Mouse (Mus musculus) limb, embryonic 10.5 days (tissue): ENCODE results near the gene Zfp414. TPM values are rescaled to one million over a fixed set of nuclear protein-coding genes. Genes with fewer than 3 reads are reported as not detected.

Experiments used
- DNase-seq: peaks from one replicate; pipeline ENCODE4 v3.0.0-alpha.2; 2017; ENCODE audit warnings: low spot score
- H3K27ac ChIP-seq: fragments of 300-500 bp; sonication (generic); 2 replicates; pipeline ENCODE4 v1.5.1; 2016; ENCODE audit warnings: mild to moderate bottlenecking
- H3K27me3 ChIP-seq: fragments of 300-500 bp; sonication (generic); 2 replicates; pipeline ENCODE4 v1.6.1; 2016; ENCODE audit warnings: low read depth, mild to moderate bottlenecking; ENCODE audit not compliant: poor library complexity, severe bottlenecking
- H3K36me3 ChIP-seq: fragments of 300-500 bp; sonication (generic); 2 replicates; pipeline ENCODE4 v1.6.1; 2016; ENCODE audit warnings: mild to moderate bottlenecking, moderate library complexity
- H3K4me1 ChIP-seq: fragments of 300-500 bp; sonication (generic); 2 replicates; pipeline ENCODE4 v1.6.1; 2016
- H3K4me3 ChIP-seq: fragments of 300-500 bp; sonication (generic); 2 replicates; pipeline ENCODE4 v1.5.1; 2016; ENCODE audit warnings: mild to moderate bottlenecking, moderate library complexity
- H3K9me3 ChIP-seq: fragments of 300-500 bp; sonication (generic); replicated peaks from 2 replicates; pipeline ENCODE4 v1.6.1; 2016; ENCODE audit warnings: mild to moderate bottlenecking
- WGBS: fragments of 180-500 bp; shearing (Covaris S2); methylation state at CpG from one replicate; pipeline ENCODE4 v1.1.7; 2016; 5-methylcytosine and 5-hydroxymethylcytosine counted together
- polyA plus RNA-seq: library from polyadenylated mRNA; unstranded; fragments of >200 nt; fragmentation: Nextera tagmentation; extraction: Ambion mirVana; gene quantifications from 2 replicates; pipeline ENCODE4 v1.2.1, GENCODE M21; 2016

The Zfp414 gene
- polyA plus RNA-seq, 1 experiment from 2014 or later: 42.2 TPM

DNA sequence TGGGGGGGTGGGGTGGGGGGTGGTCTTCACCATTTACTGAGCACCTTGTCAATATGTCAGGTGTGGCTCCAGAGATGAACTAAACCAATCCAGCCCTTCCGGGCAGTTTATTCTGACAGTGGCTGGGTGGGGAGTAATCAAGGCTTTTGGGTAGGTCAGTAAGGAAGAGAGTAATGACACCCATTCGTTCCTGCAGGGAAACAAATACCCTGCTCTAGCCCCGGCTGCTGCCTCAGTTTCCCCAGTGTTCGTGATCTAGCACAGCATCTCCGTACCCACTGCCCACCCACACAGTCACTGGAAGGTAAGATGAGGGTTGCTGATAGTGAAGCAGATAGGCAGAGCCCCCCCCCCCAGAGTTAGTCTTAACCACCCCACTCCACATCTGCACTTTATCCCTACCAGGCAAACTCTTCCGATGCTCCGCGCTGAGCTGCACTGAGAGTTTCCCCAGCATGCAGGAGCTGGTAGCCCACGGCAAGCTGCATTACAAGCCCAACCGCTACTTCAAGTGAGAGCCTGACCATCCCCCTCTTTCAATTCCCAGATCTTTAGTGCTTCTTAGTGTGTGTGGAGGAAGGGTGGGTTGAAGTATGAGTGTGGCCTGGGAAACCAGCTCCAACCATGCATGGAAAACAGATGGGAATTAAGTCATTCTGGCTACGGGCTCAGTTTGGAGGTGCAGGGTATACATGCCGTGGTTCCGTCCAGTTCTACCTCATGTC is 1.4 kb downstream of the Zfp414 start:
- 0 out of 2 replicates have a peak overlapping the region, but pooled peaks have one; percentile 99 for H3K27ac ChIP-seq
- peak overlapping the region; percentile 84 for H3K4me3 ChIP-seq
- no peaks in the 10 kb centered on the region for H3K27me3 ChIP-seq
- DNase-seq: no peak
- no peaks in the 10 kb centered on the region for H3K9me3 ChIP-seq
- H3K4me1 ChIP-seq: peaks cover 21% of the 10 kb centered on the region
- WGBS: 88% methylated on average over 13 of the region's 13 CpGs
- H3K36me3 ChIP-seq: peaks cover 44% of the 10 kb centered on the region

DNA sequence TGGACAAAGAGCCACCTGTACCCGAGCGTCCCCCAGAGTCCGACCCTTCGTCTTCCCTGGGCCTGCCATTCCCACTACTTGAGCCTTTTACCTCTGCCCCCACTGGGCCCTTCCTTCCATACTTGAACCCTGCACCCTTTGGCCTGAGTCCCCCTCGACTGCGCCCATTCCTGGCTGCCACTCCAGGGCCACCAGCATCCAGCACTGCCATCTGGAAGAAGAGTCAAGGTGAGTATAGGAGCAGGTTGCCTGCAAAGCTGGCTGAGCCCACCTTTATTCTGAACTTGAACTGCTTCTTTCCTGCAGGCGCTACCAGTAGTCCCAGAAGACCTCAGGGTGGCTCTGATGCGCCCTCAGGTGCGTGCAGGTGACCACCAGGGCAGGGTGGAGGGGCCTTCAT is 2.3 kb downstream of the Zfp414 start:
- H3K9me3 ChIP-seq: no peaks in the 10 kb centered on the region
- no peak for DNase-seq
- H3K36me3 ChIP-seq: peaks cover 50% of the 10 kb centered on the region
- no peak overlapping the region for H3K4me3 ChIP-seq
- no peaks in the 10 kb centered on the region for H3K27me3 ChIP-seq
- no peak overlapping the region for H3K27ac ChIP-seq
- H3K4me1 ChIP-seq: peaks cover 21% of the 10 kb centered on the region
- 92% methylated on average over 9 of the region's 9 CpGs for WGBS

DNA sequence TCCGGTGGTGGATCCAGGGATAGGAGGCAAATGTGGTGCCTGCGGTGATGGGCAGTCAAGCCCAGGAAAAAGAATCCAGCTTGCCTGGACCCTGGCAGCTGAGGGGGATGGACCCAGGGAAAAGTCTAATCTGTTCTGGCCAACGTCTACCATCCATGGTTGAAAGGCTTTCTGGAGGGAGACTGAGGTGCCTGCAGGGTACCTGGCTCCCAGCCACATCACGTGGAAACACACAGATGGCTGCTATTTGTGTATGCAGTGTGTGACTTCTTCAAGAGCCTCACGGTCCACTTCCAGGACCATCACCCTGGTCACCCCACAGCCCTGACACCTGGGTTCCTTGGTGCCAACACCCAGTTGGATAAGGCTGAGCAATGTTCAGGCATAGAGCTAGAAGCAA is 2.9 kb downstream of the Zfp414 start:
- H3K27ac ChIP-seq: no peak overlapping the region
- H3K27me3 ChIP-seq: no peaks in the 10 kb centered on the region
- H3K9me3 ChIP-seq: no peaks in the 10 kb centered on the region
- peaks cover 50% of the 10 kb centered on the region for H3K36me3 ChIP-seq
- WGBS: 89% methylated on average over 5 of the region's 5 CpGs
- DNase-seq: no peak
- H3K4me3 ChIP-seq: no peak overlapping the region
- H3K4me1 ChIP-seq: peaks cover 21% of the 10 kb centered on the region

DNA sequence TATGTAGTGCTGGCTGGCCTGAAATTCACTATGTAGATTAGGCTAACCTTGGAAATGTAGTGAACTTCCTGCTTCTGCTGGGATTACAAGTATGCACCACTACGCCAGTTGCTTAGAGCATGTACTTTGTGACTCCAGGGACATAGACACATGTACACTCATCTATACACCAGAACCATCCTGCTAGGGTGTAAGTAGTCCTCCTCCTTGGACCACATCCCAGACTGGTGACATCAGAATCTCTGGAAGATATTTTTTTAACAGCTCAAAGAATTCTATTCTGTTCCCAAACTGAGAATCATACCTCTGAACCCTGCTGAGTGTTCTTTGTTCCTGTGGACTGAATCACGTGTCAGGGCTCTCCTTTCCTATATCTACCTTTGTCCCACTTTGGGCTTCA is 8.1 kb downstream of the Zfp414 start:
- no peaks in the 10 kb centered on the region for H3K9me3 ChIP-seq
- no peak overlapping the region for H3K4me3 ChIP-seq
- H3K36me3 ChIP-seq: peaks cover 75% of the 10 kb centered on the region
- 90% methylated on average over 2 of the region's 2 CpGs for WGBS
- H3K4me1 ChIP-seq: no peaks in the 10 kb centered on the region
- DNase-seq: no peak
- H3K27me3 ChIP-seq: no peaks in the 10 kb centered on the region
- H3K27ac ChIP-seq: no peak overlapping the region

DNA sequence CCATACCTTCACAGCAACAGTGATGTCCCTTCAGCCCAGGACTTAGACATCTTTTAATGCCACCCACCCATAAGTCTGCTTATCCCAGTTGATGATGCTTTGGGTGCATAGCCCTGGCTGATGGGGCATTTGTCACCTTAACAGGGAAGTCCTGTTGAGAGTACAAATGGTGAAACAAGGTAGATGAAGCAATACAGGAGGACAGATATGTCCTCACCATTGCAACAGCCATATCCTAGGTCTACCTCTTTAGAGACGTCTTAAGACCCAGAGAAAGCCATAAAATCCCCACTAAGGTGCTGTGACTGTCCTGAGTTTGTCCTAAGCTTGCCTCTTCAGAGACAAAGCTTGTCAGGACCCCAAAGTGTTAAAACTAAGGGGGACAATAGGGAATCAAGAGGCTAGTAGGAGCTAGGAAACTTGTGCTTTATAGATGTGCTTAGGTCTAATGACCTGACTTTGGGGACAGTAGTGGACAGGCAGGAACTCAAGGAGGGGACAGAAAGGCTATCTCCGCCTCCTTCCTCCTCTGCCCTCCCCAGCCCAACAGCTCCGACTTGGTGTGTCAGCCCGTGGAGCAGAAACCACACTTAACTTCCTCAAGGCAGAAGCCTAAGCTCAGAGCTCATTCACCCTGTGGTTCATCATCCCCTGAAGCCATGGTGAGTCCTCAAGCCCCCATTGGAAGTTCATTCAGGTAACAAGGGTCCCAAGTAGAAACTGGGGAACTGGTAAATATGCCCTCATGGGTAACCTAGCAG is 8.8 kb downstream of the Zfp414 start, which contains the start of gene Pram1:
Gene Pram1 (plus strand): TSS at position 541 of the 761 bp plus-strand sequence.
- H3K4me3 ChIP-seq: no peak within 1 kb of the TSS
- H3K27me3 ChIP-seq: no peaks in the 10 kb centered on the region
- H3K27ac ChIP-seq: no peak within 1 kb of the TSS
- no peaks in the 10 kb centered on the region for H3K9me3 ChIP-seq
- 90% methylated on average over 4 of the region's 4 CpGs for WGBS
- no peaks in the 10 kb centered on the region for H3K4me1 ChIP-seq
- H3K36me3 ChIP-seq: peaks cover 75% of the 10 kb centered on the region
- no peak for DNase-seq

DNA sequence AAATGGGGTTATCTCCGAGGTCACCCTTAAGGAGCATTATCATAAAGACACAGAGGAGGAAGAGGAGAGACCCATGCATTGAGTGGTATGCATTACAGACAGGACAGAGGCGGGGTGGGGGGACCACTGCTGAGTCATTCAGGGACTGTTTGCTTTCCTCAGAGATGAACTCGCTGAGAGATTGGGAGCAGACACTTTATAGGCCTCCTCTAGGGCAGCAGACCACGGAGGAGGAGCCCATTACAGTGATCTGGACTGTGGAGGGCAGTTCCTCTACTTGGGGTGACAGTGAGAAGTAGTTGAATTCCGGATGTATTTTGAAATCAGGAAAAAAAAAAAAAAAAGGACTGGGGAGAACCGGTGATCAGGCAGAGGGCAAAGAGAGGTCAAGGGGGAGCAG is 10.9 kb downstream of the Zfp414 start:
- no peaks in the 10 kb centered on the region for H3K9me3 ChIP-seq

DNA sequence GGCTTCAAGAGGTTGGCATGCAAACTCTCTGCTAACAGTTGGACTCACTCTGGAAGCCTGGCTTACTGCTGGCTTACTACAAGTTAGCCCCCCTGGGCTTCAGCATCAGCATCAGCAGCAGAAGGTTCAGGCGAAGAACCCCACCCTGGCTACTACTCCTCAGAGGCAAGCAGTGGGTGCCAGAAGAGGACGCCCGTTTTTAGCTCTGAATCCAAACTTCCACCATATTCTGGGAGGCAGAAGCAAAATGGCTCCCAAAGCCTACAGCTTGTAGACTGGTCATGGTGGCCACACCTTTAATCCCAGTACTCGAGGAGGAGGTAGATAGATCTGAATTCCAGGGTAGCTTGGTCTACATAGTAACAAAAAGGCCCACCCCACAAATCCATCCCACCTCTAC is 15.2 kb downstream of the Zfp414 start:
- peak; percentile 28 for DNase-seq
- 97% methylated on average over 4 of the region's 4 CpGs for WGBS

More for the DNA sequence above, 10.9 kb downstream of the Zfp414 start:
- Histone ChIP-seq H3K4me1 (no peaks in the 10 kb centered on the region), H3K36me3 (peaks cover 84% of the 10 kb centered on the region), H3K27ac (no peak overlapping the region), H3K4me3 (no peak overlapping the region), H3K27me3 (no peaks in the 10 kb centered on the region)
- 73% methylated on average over 6 of the region's 6 CpGs for WGBS
- DNase-seq: no peak

DNA sequence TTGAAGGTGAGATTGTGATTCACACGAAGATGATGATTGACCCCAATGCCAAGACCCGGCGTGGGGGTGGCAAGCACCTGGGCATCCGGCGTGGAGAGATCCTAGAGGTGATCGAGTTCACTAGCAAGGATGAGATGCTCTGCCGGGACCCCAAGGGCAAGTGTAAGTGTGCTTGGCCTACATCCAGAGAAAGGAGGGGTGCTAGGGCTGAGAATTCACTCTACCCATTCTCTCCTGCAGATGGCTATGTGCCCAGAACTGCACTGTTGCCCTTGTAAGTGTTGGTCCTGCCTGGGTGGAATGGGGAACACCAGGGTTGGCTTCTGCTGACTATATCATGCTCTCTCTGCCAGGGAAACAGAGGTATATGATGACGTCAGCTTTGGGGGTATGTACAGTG is 16.2 kb downstream of the Zfp414 start:
- no peak overlapping the region for H3K27ac ChIP-seq
- no peaks in the 10 kb centered on the region for H3K27me3 ChIP-seq
- H3K36me3 ChIP-seq: peaks cover 99% of the 10 kb centered on the region
- 93% methylated on average over 8 of the region's 8 CpGs for WGBS
- no peaks in the 10 kb centered on the region for H3K9me3 ChIP-seq
- no peaks in the 10 kb centered on the region for H3K4me1 ChIP-seq
- DNase-seq: peak; percentile 28
- no peak overlapping the region for H3K4me3 ChIP-seq

More for the DNA sequence above, 15.2 kb downstream of the Zfp414 start:
- Histone ChIP-seq H3K36me3 (peaks cover 95% of the 10 kb centered on the region), H3K4me3 (no peak overlapping the region), H3K27me3 (no peaks in the 10 kb centered on the region), H3K27ac (no peak overlapping the region), H3K9me3 (no peaks in the 10 kb centered on the region), H3K4me1 (no peaks in the 10 kb centered on the region)

DNA sequence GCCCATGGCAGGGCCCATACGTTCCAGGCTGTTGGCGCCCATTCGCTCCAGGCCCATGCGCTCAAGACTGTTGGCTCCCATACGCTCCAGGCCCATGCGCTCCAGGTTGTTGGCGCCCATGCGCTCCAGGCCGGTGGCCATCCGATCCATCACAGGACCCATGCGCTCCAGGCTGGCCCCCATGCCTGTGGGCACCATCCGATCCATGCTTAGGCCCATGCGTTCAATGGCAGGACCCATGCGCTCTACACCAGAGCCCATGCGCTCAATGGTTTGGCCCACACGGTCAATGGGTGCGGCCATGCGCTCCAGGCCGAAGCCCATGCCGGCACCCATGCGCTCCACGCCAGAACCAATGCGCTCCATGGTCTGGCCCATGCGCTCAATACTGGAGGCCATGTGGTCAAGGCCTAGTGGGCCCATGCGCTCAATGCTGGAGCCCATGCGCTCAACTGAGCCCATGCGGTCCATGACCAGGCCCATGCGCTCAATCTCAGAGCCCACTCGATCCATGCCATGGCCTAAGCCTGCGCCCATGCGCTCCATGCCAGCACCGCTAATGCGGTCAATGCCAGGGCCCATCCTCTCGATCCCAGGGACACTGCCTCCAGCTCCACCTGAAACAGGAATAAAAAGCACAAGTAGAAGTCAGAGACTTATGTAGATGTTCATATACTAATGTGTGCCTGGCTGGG is 21.0 kb downstream of the Zfp414 start:
- Histone ChIP-seq H3K27me3 (no peaks in the 10 kb centered on the region), H3K4me1 (no peaks in the 10 kb centered on the region), H3K4me3 (no peak overlapping the region), H3K36me3 (peaks cover 100% of the 10 kb centered on the region), H3K27ac (no peak overlapping the region), H3K9me3 (no peaks in the 10 kb centered on the region)
- no peak for DNase-seq
- 97% methylated on average over 34 of the region's 34 CpGs for WGBS

DNA sequence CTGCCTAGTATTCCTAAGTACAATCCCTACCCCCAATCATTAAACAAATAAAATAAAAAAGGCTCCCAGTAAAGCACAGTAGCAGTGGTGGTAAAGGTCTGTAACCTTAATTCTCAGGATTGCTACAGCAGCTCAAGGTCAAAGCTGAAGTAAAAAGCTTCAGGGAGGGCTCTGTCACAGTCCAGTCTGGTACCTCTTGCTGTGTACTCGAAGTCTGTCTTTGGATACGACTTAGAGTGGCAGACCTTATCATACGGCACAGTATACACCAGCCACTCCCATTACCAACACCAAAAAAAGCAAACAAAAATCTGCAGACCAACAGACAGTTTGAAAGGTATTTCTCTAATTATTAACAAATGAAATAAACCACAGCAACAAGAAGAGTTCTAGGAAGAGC is 37.9 kb downstream of the Zfp414 start:
- no peaks in the 10 kb centered on the region for H3K9me3 ChIP-seq
- WGBS: 95% methylated on average over 3 of the region's 3 CpGs
- no peak overlapping the region for H3K4me3 ChIP-seq
- no peak overlapping the region for H3K27ac ChIP-seq
- no peaks in the 10 kb centered on the region for H3K27me3 ChIP-seq
- no peaks in the 10 kb centered on the region for H3K4me1 ChIP-seq
- peaks cover 87% of the 10 kb centered on the region for H3K36me3 ChIP-seq
- no peak for DNase-seq

DNA sequence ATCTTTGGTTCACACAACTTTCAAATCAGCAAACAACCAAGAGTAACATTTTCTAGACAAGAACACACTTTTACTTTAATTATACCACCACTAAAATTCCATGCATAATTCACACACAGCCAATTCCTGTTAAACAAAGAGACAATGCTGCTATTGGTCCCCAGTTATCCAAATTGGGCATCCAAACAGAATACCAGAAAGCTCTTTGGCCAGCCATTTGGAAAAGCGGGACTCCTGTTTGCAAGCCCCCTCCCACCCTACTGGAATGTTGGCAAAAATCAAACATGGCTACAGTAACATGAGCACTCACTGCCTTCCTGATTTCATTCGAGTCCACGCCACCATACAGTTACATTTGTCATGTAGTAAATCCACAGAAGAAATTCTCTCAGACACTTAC is 40.8 kb downstream of the Zfp414 start:
- H3K4me3 ChIP-seq: no peak overlapping the region
- H3K27ac ChIP-seq: no peak overlapping the region
- H3K9me3 ChIP-seq: no peaks in the 10 kb centered on the region
- no peaks in the 10 kb centered on the region for H3K27me3 ChIP-seq
- 93% methylated on average over 3 of the region's 3 CpGs for WGBS
- peaks cover 73% of the 10 kb centered on the region for H3K36me3 ChIP-seq
- H3K4me1 ChIP-seq: no peaks in the 10 kb centered on the region
- no peak for DNase-seq

DNA sequence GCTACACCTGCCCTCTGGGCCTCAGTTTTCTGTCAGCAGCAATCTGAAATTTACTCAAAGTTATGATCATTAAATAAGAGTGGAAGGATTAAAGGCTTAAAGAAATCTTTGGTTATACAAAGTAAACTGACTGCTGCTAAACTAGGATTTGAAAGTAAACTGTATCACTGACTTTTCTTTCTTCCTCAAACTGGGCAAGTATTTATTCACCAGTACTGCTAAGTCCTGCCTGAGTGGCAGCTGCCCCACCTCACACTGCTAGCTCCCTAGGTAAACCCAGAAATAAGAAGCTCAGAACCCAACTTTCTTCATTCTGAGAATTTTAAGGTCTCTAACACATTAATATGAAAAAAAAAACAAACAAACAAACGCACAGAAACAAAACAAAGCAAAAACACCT is 44.9 kb downstream of the Zfp414 start:
- H3K36me3 ChIP-seq: peaks cover 70% of the 10 kb centered on the region
- no peak overlapping the region for H3K4me3 ChIP-seq
- DNase-seq: no peak
- no peak overlapping the region for H3K27ac ChIP-seq
- no peaks in the 10 kb centered on the region for H3K9me3 ChIP-seq
- 81% methylated on average over 1 of the region's 1 CpGs for WGBS
- H3K4me1 ChIP-seq: no peaks in the 10 kb centered on the region
- H3K27me3 ChIP-seq: no peaks in the 10 kb centered on the region

DNA sequence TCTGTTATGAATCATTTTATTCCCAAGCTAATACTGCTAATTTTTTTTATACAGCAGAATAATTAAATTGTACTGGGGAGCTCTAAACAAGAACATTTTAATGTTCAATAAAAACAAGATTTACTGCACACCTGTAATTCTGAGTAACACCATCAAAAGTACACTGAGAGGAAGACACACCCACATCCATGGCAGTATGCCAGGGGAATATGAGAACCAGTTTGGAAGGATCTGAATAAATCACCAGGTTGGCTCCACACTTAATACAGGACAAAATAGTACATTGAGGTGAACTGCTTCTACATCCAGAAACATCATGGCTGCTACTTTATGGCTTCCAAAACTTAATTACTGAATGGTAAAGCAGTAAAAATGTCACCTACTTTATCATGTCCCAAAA is 46.6 kb downstream of the Zfp414 start:
- Histone ChIP-seq H3K27ac (no peak overlapping the region), H3K9me3 (no peaks in the 10 kb centered on the region), H3K4me1 (no peaks in the 10 kb centered on the region), H3K27me3 (no peaks in the 10 kb centered on the region), H3K36me3 (peaks cover 57% of the 10 kb centered on the region), H3K4me3 (no peak overlapping the region)
- no peak for DNase-seq
